ENCODE assay signal across 23 mouse cellular contexts in the genomic region with DNA sequence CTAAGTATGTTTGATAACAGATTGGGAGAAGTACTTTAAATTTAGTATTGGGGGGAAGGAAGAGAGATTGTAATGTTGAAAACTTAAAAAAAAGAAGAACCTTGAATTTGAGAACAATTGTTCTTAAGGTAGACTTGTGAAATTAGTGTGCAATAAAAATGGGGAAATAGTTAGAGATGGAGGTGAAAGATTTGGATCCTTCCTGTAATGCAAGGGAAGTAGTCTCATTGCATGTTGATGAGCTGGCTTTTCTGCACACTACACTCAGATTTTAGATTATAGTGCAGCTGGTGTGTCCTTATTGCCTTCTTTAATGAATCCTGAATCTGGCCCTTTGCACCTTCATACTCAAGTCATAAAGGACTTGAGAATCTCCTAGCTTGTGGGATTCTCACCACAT.
"Had no signal": no experiment of that assay in that cellular context is flagged by ENCODE, and none has a peak within 500 bp of the region (broad histone marks: within the 10 kb centered on the region; RNA-seq: fewer than 3 reads in every experiment).

No protein-coding gene starts in this region.

- H3K27me3 ChIP-seq: limb, embryonic 13.5 days; liver, embryonic 12.5 days; liver, embryonic 15.5 days; lung, embryonic 15.5 days; midbrain, embryonic 12.5 days; midbrain, embryonic 15.5 days; neural tube, embryonic 13.5 days; stomach, embryonic 15.5 days had no signal

- H3K27ac ChIP-seq: left cerebral cortex, adult 2 months; limb, embryonic 10.5 days; limb, embryonic 13.5 days; liver, embryonic 12.5 days; liver, embryonic 15.5 days; lung, embryonic 15.5 days; macrophage; midbrain, embryonic 12.5 days; midbrain, embryonic 15.5 days; neural tube, embryonic 13.5 days; stomach, embryonic 15.5 days had no signal

- H3K9me3 ChIP-seq: limb, embryonic 10.5 days; limb, embryonic 13.5 days; liver, embryonic 12.5 days; liver, embryonic 15.5 days; lung, embryonic 15.5 days; midbrain, embryonic 12.5 days; midbrain, embryonic 15.5 days; neural tube, embryonic 13.5 days; stomach, embryonic 15.5 days had no signal

- DNase-seq: kidney, adult 18-20 months; kidney, adult 9 months; kidney, postnatal 14 days; kidney, postnatal 4 days; liver; lung, postnatal 14 days; retina, postnatal 1 day; right cerebral cortex, postnatal 25 days; spleen, adult 18-20 months; thymus, postnatal 25 days had no signal

- H3K36me3 ChIP-seq: limb, embryonic 10.5 days; limb, embryonic 13.5 days; liver, embryonic 12.5 days; liver, embryonic 15.5 days; lung, embryonic 15.5 days; midbrain, embryonic 12.5 days; midbrain, embryonic 15.5 days; neural tube, embryonic 13.5 days; stomach, embryonic 15.5 days had no signal

- H3K4me3 ChIP-seq: left cerebral cortex, adult 2 months; limb, embryonic 10.5 days; limb, embryonic 13.5 days; liver, embryonic 12.5 days; liver, embryonic 15.5 days; lung, embryonic 15.5 days; midbrain, embryonic 12.5 days; midbrain, embryonic 15.5 days; myocyte; neural tube, embryonic 13.5 days; stomach, embryonic 15.5 days had no signal

- H3K9ac ChIP-seq: limb, embryonic 13.5 days; liver, embryonic 12.5 days; liver, embryonic 15.5 days; lung, embryonic 15.5 days; midbrain, embryonic 12.5 days; midbrain, embryonic 15.5 days; neural tube, embryonic 13.5 days; stomach, embryonic 15.5 days had no signal

- H3K4me1 ChIP-seq: limb, embryonic 10.5 days; limb, embryonic 13.5 days; liver, embryonic 15.5 days; midbrain, embryonic 12.5 days; midbrain, embryonic 15.5 days; neural tube, embryonic 13.5 days; stomach, embryonic 15.5 days had no signal

- ATAC-seq: intestine, embryonic 16.5 days; liver, embryonic 12.5 days; midbrain, embryonic 15.5 days had no signal
